Comparison of ENCODE assay signal across 11 mouse cellular contexts in the genomic region with DNA sequence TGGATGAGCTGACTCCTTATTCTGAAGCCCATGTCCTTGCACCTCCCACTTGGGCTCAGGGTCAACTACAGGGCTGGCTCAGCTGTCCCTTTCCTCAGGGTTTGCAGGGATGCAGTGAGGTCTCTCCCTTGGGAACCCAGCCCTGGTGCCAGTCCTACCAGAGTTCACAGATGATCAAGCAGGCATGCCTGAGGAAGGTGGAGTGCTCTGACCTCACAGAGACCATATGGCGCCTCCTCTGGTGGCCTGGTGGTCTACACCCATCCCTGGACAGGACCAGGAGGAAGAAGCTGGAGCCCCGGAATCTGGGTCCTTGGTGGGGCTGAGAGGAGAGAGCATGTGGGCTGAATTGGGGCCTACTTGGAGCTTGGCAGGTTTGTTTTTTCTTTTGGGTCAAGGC. TPM values are rescaled to one million over a fixed set of nuclear protein-coding genes. Genes with fewer than 3 reads are reported as not detected.
DNase-seq lines count a peak whose midpoint lies in the region; ATAC-seq and TF ChIP-seq lines count a peak whose summit lies in the region.
"Had no signal": no experiment of that assay in that cellular context is flagged by ENCODE, and none has a peak within 500 bp of the region (broad histone marks: within the 10 kb centered on the region; RNA-seq: fewer than 3 reads in every experiment).

No protein-coding gene starts in this region.

- no peaks in the 10 kb centered on the region for H3K27me3 ChIP-seq in kidney, embryonic 14.5 days (ENCODE audit: control insufficient read depth, insufficient read depth, low read length)
- no peaks in the 10 kb centered on the region for H3K27me3 ChIP-seq in midbrain, embryonic 13.5 days
- H3K27me3 ChIP-seq: embryonic facial prominence, embryonic 13.5 days had no signal

- H3K27ac ChIP-seq in gastrocnemius, adult 2 months = peak overlapping the region; percentile 79
- H3K27ac ChIP-seq in kidney, embryonic 14.5 days (ENCODE audit: low read depth, low read length) = no peak overlapping the region
- H3K27ac ChIP-seq in midbrain, embryonic 13.5 days = no peak overlapping the region
- H3K27ac ChIP-seq: embryonic facial prominence, embryonic 13.5 days had no signal

- no peak for TF ChIP-seq POLR2A in lung, adult 2 months (IDR thresholded peaks at IDR 0.05; ENCODE audit: borderline replicate concordance, extremely low read depth, low read depth, low read length)

- 74% methylated on average over 2 of the region's 2 CpGs for WGBS in lung, adult 2 months
- 64% methylated on average over 2 of the region's 2 CpGs for WGBS in kidney, embryonic 14.5 days
- 50% methylated on average over 2 of the region's 2 CpGs for WGBS in midbrain, embryonic 13.5 days

- H3K4me3 ChIP-seq in gastrocnemius, adult 2 months = no peak overlapping the region
- H3K4me3 ChIP-seq in lung, adult 2 months (replicated peaks; ENCODE audit: extremely low read depth, low read depth, low read length) = no peak overlapping the region
- H3K4me3 ChIP-seq in kidney, embryonic 14.5 days (ENCODE audit: low read length) = no peak overlapping the region
- no peak overlapping the region for H3K4me3 ChIP-seq in midbrain, embryonic 13.5 days (replicated peaks)
- H3K4me3 ChIP-seq: embryonic facial prominence, embryonic 13.5 days had no signal

- H3K4me1 ChIP-seq in lung, adult 2 months (ENCODE audit: control insufficient read depth, insufficient read depth, low read length) = peaks cover 28% of the 10 kb centered on the region
- H3K4me1 ChIP-seq in kidney, embryonic 14.5 days (ENCODE audit: control insufficient read depth, insufficient read depth, low read length) = peaks cover 60% of the 10 kb centered on the region
- H3K4me1 ChIP-seq in midbrain, embryonic 13.5 days (replicated peaks) = peaks cover 30% of the 10 kb centered on the region

- H3K9ac ChIP-seq in kidney, embryonic 14.5 days (ENCODE audit: low read depth, low read length) = no peak overlapping the region
- no peak overlapping the region for H3K9ac ChIP-seq in midbrain, embryonic 13.5 days (replicated peaks)
- H3K9ac ChIP-seq: embryonic facial prominence, embryonic 13.5 days; forebrain, postnatal 0 days had no signal

- peak; percentile 7; the same call in 1 of the 2 replicates for TF ChIP-seq CTCF in gastrocnemius, adult 2 months (IDR thresholded peaks at IDR 0.05)
- TF ChIP-seq CTCF in lung, adult 2 months (IDR thresholded peaks at IDR 0.05; ENCODE audit: insufficient read depth, low read length) = 0 out of 2 replicates have a peak, but pooled peaks have one; percentile 6

- no peaks in the 10 kb centered on the region for H3K36me3 ChIP-seq in kidney, embryonic 14.5 days (ENCODE audit: control insufficient read depth, insufficient read depth, low read length)
- no peaks in the 10 kb centered on the region for H3K36me3 ChIP-seq in midbrain, embryonic 13.5 days
- H3K36me3 ChIP-seq: embryonic facial prominence, embryonic 13.5 days had no signal

- no peaks in the 10 kb centered on the region for H3K9me3 ChIP-seq in kidney, embryonic 14.5 days (ENCODE audit: control insufficient read depth, low read length)
- H3K9me3 ChIP-seq in midbrain, embryonic 13.5 days = no peaks in the 10 kb centered on the region
- H3K9me3 ChIP-seq: embryonic facial prominence, embryonic 13.5 days had no signal

- no peak for DNase-seq in gastrocnemius, adult 2 months
- DNase-seq in gastrocnemius, postnatal 10 days = no peak
- no peak for DNase-seq in lung, adult 2 months
- no peak for DNase-seq in lung, postnatal 14 days
- DNase-seq in cerebellum, adult 9-11 months = peak; percentile 73
- DNase-seq: forebrain, postnatal 0 days; thymus, postnatal 36 days had no signal

- ATAC-seq in megakaryocyte-erythroid progenitor cell, adult 5-6 weeks (replicated peaks; ENCODE audit: low FRiP score, low TSS enrichment, poor library complexity, severe bottlenecking) = 0 out of 2 replicates have a peak, but pooled peaks have one; percentile 19
- no peak for ATAC-seq in kidney, embryonic 14.5 days (ENCODE audit: low FRiP score, low TSS enrichment)
- ATAC-seq in midbrain, embryonic 13.5 days = no peak
- ATAC-seq: forebrain, postnatal 0 days had no signal

- no peak overlapping the region for H3K4me2 ChIP-seq in kidney, embryonic 14.5 days (replicated peaks; ENCODE audit: low read depth, low read length)
- H3K4me2 ChIP-seq in midbrain, embryonic 13.5 days (replicated peaks) = no peak overlapping the region
- H3K4me2 ChIP-seq: embryonic facial prominence, embryonic 13.5 days had no signal

- intact Hi-C loops in gastrocnemius, adult 2 months (cut with DNase I) = loop anchor here (2.0 kb wide), 1 partner anchor 33 kb away; no protein-coding TSS in a partner anchor

RNA-seq across cellular contexts. Expression of a gene that starts 57.9 kb away (rescaled TPM):
- 10 to 100 TPM; 38.2 to 52.0 TPM for total RNA-seq in gastrocnemius, adult 2 months (2021)
- total RNA-seq in gastrocnemius, postnatal 10 days (2021) = 10 to 100 TPM; 44.3 to 56.9 TPM
- 113 and 132 TPM in 2 replicates for polyA plus RNA-seq in lung, adult 2 months (2012; rRNA removed)
- total RNA-seq in megakaryocyte-erythroid progenitor cell, adult 5-6 weeks (2014; fragmentation: Nextera tagmentation) = 3.2 and 5.9 TPM in 2 replicates
- total RNA-seq in megakaryocyte-erythroid progenitor cell, adult 5-6 weeks (2017) = 3.2 TPM in 2 replicates
- polyA plus RNA-seq in kidney, embryonic 14.5 days (2014; fragmentation: Nextera tagmentation; extraction: Ambion mirVana) = 36.0 and 42.4 TPM in 2 replicates
- 36.2 and 36.3 TPM in 2 replicates for polyA plus RNA-seq in midbrain, embryonic 13.5 days (2015; fragmentation: Nextera tagmentation; extraction: Ambion mirVana)

Comparison
In these comparisons a context has a peak if more than half of its experiments do, and no peak if none do; other contexts are left out.
1. RNA of a gene that starts 57.9 kb away (total RNA-seq): 44.3 to 56.9 TPM in gastrocnemius, postnatal 10 days and 38.2 to 52.0 TPM in gastrocnemius, adult 2 months; 3.2 to 5.9 TPM in megakaryocyte-erythroid progenitor cell, adult 5-6 weeks; every median in the first group is over 4 times any median in the second.